Mouse (Mus musculus) liver, embryonic 14.5 days (tissue): ENCODE measurements around the gene Ms4a10.

Experiments
- CTCF ChIP-seq: IDR thresholded peaks from 2 replicates; pipeline ENCODE4 v1.5.1; 2016; ENCODE audit warnings: antibody characterized with exemption, low read depth, control low read depth
- EP300 ChIP-seq: IDR thresholded peaks from 2 replicates; pipeline ENCODE4 v1.6.1; 2016; ENCODE audit warnings: antibody characterized with exemption, low read depth

DNA sequence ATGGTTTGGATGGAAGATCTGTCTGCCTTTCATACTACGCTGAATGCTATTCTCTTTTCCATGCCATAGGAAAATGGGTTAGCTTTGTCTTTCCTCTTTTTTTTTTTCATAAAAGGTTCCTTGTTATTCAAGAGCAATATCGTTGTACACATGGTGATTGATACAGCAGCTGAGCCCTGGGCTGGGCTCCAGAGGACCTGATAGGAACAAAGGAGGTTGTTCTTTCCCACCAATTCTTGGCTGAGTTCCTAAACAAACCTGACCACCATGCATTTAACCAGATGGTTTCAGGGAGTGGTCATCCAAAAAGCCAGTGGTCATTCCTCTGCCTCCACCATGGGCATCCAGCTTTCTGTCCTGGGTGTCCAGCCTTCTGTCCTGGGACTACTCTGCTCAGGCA is 42.8 kb upstream of the Ms4a10 start:
- TF ChIP-seq CTCF, result no peak
- no peak for TF ChIP-seq EP300
